Mouse (Mus musculus) bone marrow, adult 2 months (tissue): ENCODE data around the gene Spred1.

Experiments used
- CTCF ChIP-seq: fragments of 200-500 bp; IDR thresholded peaks from 2 replicates; pipeline ENCODE4 v1.5.1; 2011; ENCODE audit warnings: low read length, control low read depth; ENCODE audit not compliant: control insufficient read depth, insufficient read depth
- POLR2A ChIP-seq: fragments of 200-500 bp; IDR thresholded peaks from 2 replicates; pipeline ENCODE4 v1.6.1; 2011; ENCODE audit warnings: low read depth, mild to moderate bottlenecking, control low read depth, low read length, borderline replicate concordance; ENCODE audit not compliant: control insufficient read depth

DNA sequence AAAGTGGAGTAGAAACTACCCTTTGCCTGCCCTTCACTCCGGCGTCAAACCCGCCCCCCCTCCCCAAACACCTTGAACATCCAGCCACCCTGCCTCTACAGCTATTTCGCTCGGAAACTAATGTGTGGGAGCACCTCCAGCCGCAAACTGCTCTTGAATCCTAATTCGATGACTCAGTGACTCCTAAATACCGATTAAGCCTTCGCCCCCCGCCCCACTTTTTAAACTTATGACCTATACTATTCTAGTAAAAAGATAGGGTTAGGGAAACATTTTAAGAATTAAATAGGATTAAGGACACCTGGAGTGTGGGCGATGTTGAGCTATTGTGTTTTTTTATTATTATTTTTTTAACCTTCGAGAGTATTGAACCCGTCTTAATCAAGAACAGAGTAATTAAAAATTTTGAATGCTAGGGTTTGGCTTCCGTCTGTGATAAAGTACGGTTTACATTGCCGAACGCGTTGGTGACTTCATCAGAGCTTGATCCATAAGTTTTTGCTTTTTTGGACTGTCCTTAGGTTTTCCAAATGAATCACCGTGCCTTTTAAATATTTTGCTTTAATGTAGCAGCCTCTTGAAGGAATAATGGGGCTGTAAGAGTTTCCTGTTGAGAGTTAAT, 921 bp downstream of the Spred1 start:
- TF ChIP-seq CTCF: no peak
- TF ChIP-seq POLR2A: no peak
